19 mouse cellular contexts compared by ENCODE assay signal in genomic region chr2:171864376-171864965, GRCm38 (mm10).
DNase-seq lines count a peak whose midpoint lies in the region; ATAC-seq and TF ChIP-seq lines count a peak whose summit lies in the region.
"Had no signal": no experiment of that assay in that cellular context is flagged by ENCODE, and none has a peak within 500 bp of the region (broad histone marks: within the 10 kb centered on the region; RNA-seq: fewer than 3 reads in every experiment).

No protein-coding gene starts in this region.

- peak; percentile 54; the same call in 1 of the 2 replicates for ATAC-seq in forebrain, postnatal 0 days
- ATAC-seq in cerebellum, adult (ENCODE audit: insufficient number of reproducible peaks, low FRiP score, low TSS enrichment), result no peak
- ATAC-seq: intestine, embryonic 15.5 days; midbrain, embryonic 13.5 days had no signal

- H3K9me3 ChIP-seq in ES-E14 (ENCODE audit: control insufficient read depth, insufficient read depth, low read depth, low read length), result no peaks in the 10 kb centered on the region
- H3K9me3 ChIP-seq in forebrain, postnatal 0 days (ENCODE audit: low read length), result no peaks in the 10 kb centered on the region
- H3K9me3 ChIP-seq: heart, embryonic 13.5 days; hindbrain, embryonic 15.5 days; intestine, embryonic 15.5 days; limb, embryonic 12.5 days; liver, embryonic 13.5 days; lung, embryonic 15.5 days; midbrain, embryonic 13.5 days had no signal

- in situ Hi-C loops in ES-E14 (cut with MboI; ENCODE audit: low sequenced_read_pairs in 2 of 2, unreplicated experiment in 2 of 2), result no loop called here

- DNase-seq in kidney, postnatal 10 days, result peak; percentile 9
- no peak for DNase-seq in kidney, adult 18-20 months
- peak; percentile 16 for DNase-seq in ES-E14 (ENCODE audit: low read depth, low spot score)
- peak; percentile 19 for DNase-seq in brain, adult 2 months (ENCODE audit: low read depth, low spot score)
- DNase-seq in forebrain, postnatal 0 days, result peak; percentile 51
- no peak for DNase-seq in lung, postnatal 10 days
- DNase-seq: cerebellum, adult 11 months; heart, postnatal 36 days; kidney, postnatal 4 days; liver, embryonic 13.5 days; thymus, postnatal 36 days had no signal

- WGBS in forebrain, postnatal 0 days, result 80% methylated on average over 8 of the region's 8 CpGs

- H3K4me2 ChIP-seq in forebrain, postnatal 0 days (ENCODE audit: low read depth), result no peak overlapping the region
- H3K4me2 ChIP-seq: heart, embryonic 13.5 days; hindbrain, embryonic 15.5 days; intestine, embryonic 15.5 days; limb, embryonic 12.5 days; liver, embryonic 13.5 days; lung, embryonic 15.5 days; midbrain, embryonic 13.5 days had no signal

- H3K27ac ChIP-seq in ES-E14 (ENCODE audit: insufficient read depth, low read depth, low read length, poor library complexity, severe bottlenecking), result no peak overlapping the region
- H3K27ac ChIP-seq in forebrain, postnatal 0 days (ENCODE audit: low read depth, low read length), result no peak overlapping the region
- H3K27ac ChIP-seq: heart, embryonic 13.5 days; hindbrain, embryonic 15.5 days; intestine, embryonic 15.5 days; limb, embryonic 12.5 days; liver, embryonic 13.5 days; lung, embryonic 15.5 days; midbrain, embryonic 13.5 days had no signal

- no peaks in the 10 kb centered on the region; the same call in 1 of the 2 replicates for H3K27me3 ChIP-seq in forebrain, postnatal 0 days (ENCODE audit: insufficient read depth, low read length)
- H3K27me3 ChIP-seq: heart, embryonic 13.5 days; hindbrain, embryonic 15.5 days; intestine, embryonic 15.5 days; limb, embryonic 12.5 days; liver, embryonic 13.5 days; lung, embryonic 15.5 days; midbrain, embryonic 13.5 days had no signal

- H3K9ac ChIP-seq in ES-E14 (ENCODE audit: insufficient read depth, low read depth, low read length, poor library complexity, severe bottlenecking), result no peak overlapping the region
- H3K9ac ChIP-seq in forebrain, postnatal 0 days, result no peak overlapping the region
- H3K9ac ChIP-seq: heart, embryonic 13.5 days; hindbrain, embryonic 15.5 days; intestine, embryonic 15.5 days; limb, embryonic 12.5 days; liver, embryonic 13.5 days; lung, embryonic 15.5 days; midbrain, embryonic 13.5 days had no signal

- H3K4me3 ChIP-seq in ES-E14 (ENCODE audit: insufficient read depth in 1 of 2, low read depth in 1 of 2, low read length in 2 of 2, poor library complexity in 1 of 2, severe bottlenecking in 1 of 2), result no peak overlapping the region
- H3K4me3 ChIP-seq in forebrain, postnatal 0 days (ENCODE audit: low read depth, low read length), result no peak overlapping the region
- H3K4me3 ChIP-seq: heart, embryonic 13.5 days; hindbrain, embryonic 15.5 days; intestine, embryonic 15.5 days; limb, embryonic 12.5 days; liver, embryonic 13.5 days; lung, embryonic 15.5 days; midbrain, embryonic 13.5 days; myocyte had no signal

- no peaks in the 10 kb centered on the region for H3K4me1 ChIP-seq in ES-E14 (ENCODE audit: control insufficient read depth in 2 of 2, insufficient read depth in 2 of 2, low read length in 2 of 2, poor library complexity in 1 of 2)
- no peaks in the 10 kb centered on the region for H3K4me1 ChIP-seq in forebrain, postnatal 0 days (ENCODE audit: insufficient read depth)
- H3K4me1 ChIP-seq: heart, embryonic 13.5 days; hindbrain, embryonic 15.5 days; intestine, embryonic 15.5 days; limb, embryonic 12.5 days; liver, embryonic 13.5 days; lung, embryonic 15.5 days; midbrain, embryonic 13.5 days had no signal

- TF ChIP-seq CTCF in forebrain, postnatal 0 days (IDR thresholded peaks at IDR 0.05; ENCODE audit: low read depth), result no peak

- no peaks in the 10 kb centered on the region for H3K36me3 ChIP-seq in ES-E14 (ENCODE audit: control insufficient read depth, insufficient read depth, low read length, poor library complexity, severe bottlenecking)
- no peaks in the 10 kb centered on the region for H3K36me3 ChIP-seq in forebrain, postnatal 0 days (ENCODE audit: insufficient read depth)
- H3K36me3 ChIP-seq: heart, embryonic 13.5 days; hindbrain, embryonic 15.5 days; intestine, embryonic 15.5 days; limb, embryonic 12.5 days; liver, embryonic 13.5 days; lung, embryonic 15.5 days; midbrain, embryonic 13.5 days had no signal

TF ChIP-seq in ES-E14, 5 proteins besides CTCF, POLR2A, EP300 and RAD21:
- TF ChIP-seq ZC3H11A (IDR thresholded peaks at IDR 0.05; ENCODE audit: borderline replicate concordance, low read depth, low read length) (no peak), HCFC1 (IDR thresholded peaks at IDR 0.05; ENCODE audit: borderline replicate concordance, insufficient read depth, low read length) (no peak)

Comparison
In these comparisons a context has a peak if more than half of its experiments do, and no peak if none do; other contexts are left out.
1. DNase-seq: peak in kidney, postnatal 10 days (single experiment), ES-E14 (single experiment), brain, adult 2 months (single experiment) and forebrain, postnatal 0 days (single experiment); none in kidney, adult 18-20 months (single experiment) and lung, postnatal 10 days (single experiment).